ENCODE assay signal across 9 mouse cellular contexts in the genomic region with DNA sequence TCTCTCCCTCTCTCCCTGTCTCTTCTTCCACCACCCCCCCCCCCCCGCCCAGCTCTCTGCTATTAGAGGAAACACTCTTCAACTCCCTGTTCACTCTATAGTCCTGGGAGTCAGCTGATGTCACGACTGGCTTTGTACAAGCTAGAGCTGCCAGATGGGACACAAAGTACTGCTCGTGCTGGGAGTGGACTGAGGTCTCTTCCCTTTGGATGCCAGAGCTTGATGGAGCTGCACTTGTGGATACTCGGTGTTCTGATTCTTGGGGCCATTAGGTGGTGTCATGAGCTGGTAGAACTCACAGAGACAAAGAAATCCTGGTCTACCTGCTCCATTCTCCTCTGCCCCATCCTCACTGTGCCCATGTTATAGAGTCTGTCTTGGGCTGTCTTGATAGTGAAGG.
A peak's percentile ranks its signal among the peaks of the same experiment; 100 is the strongest.
DNase-seq lines count a peak whose midpoint lies in the region; ATAC-seq and TF ChIP-seq lines count a peak whose summit lies in the region.
"Had no signal": no experiment of that assay in that cellular context is flagged by ENCODE, and none has a peak within 500 bp of the region (broad histone marks: within the 10 kb centered on the region; RNA-seq: fewer than 3 reads in every experiment).

No protein-coding gene starts in this region.

- peak; percentile 17 for DNase-seq in kidney, postnatal 14 days
- no peak for DNase-seq in kidney, adult 11 months
- DNase-seq in cerebellum, adult 2 months: peak; percentile 63 to 72
- peak; percentile 41 for DNase-seq in embryo, embryonic 11 days
- no peak for DNase-seq in right cerebral cortex, postnatal 36 days (ENCODE audit: low spot score in 2 of 2)
- DNase-seq: spleen, adult 18-20 months had no signal

- peak; percentile 73 for TF ChIP-seq CTCF in cerebellum, adult 2 months (IDR thresholded peaks at IDR 0.05; ENCODE audit: borderline replicate concordance, insufficient read depth, low read depth, low read length)

- ATAC-seq in limb, embryonic 12.5 days (ENCODE audit: insufficient number of reproducible peaks, insufficient read depth, low FRiP score, low TSS enrichment, low read depth): no peak
- ATAC-seq in intestine, embryonic 16.5 days: no peak; the same call in 1 of the 2 replicates

- no peaks in the 10 kb centered on the region for H3K27me3 ChIP-seq in cerebellum, adult 2 months (ENCODE audit: control insufficient read depth, insufficient read depth, low read length)
- H3K27me3 ChIP-seq in limb, embryonic 12.5 days: no peaks in the 10 kb centered on the region
- H3K27me3 ChIP-seq in intestine, embryonic 16.5 days (replicated peaks; ENCODE audit: control insufficient read depth, insufficient read depth, low read length): no peaks in the 10 kb centered on the region

- H3K4me3 ChIP-seq in cerebellum, adult 2 months (replicated peaks; ENCODE audit: insufficient read depth, low read depth, low read length): no peak overlapping the region
- no peak overlapping the region for H3K4me3 ChIP-seq in limb, embryonic 12.5 days (replicated peaks)
- no peak overlapping the region for H3K4me3 ChIP-seq in intestine, embryonic 16.5 days (ENCODE audit: low read length)

- no peak for TF ChIP-seq POLR2A in cerebellum, adult 2 months (IDR thresholded peaks at IDR 0.05; ENCODE audit: borderline replicate concordance, insufficient read depth, low read length)

- peaks cover 6% of the 10 kb centered on the region for H3K4me1 ChIP-seq in cerebellum, adult 2 months (ENCODE audit: control insufficient read depth, insufficient read depth, low read length)
- peaks cover 60% of the 10 kb centered on the region for H3K4me1 ChIP-seq in limb, embryonic 12.5 days (replicated peaks)
- H3K4me1 ChIP-seq in intestine, embryonic 16.5 days (ENCODE audit: control insufficient read depth, insufficient read depth, low read length): peaks cover 12% of the 10 kb centered on the region

- H3K4me2 ChIP-seq in limb, embryonic 12.5 days: no peak overlapping the region
- no peak overlapping the region for H3K4me2 ChIP-seq in intestine, embryonic 16.5 days (ENCODE audit: low read depth, low read length)

- 24% methylated on average over 4 of the region's 4 CpGs for WGBS in cerebellum, adult 2 months
- 19% methylated on average over 3 of the region's 4 CpGs for WGBS in limb, embryonic 12.5 days
- 9% methylated on average over 3 of the region's 4 CpGs for WGBS in intestine, embryonic 16.5 days

- no peaks in the 10 kb centered on the region for H3K9me3 ChIP-seq in limb, embryonic 12.5 days
- H3K9me3 ChIP-seq in intestine, embryonic 16.5 days (ENCODE audit: control insufficient read depth, low read length): no peaks in the 10 kb centered on the region

- H3K27ac ChIP-seq in cerebellum, adult 2 months (ENCODE audit: insufficient read depth, low read length): no peak overlapping the region
- H3K27ac ChIP-seq in limb, embryonic 12.5 days: peak overlapping the region; percentile 29; the same call in 1 of the 2 replicates
- H3K27ac ChIP-seq in intestine, embryonic 16.5 days (ENCODE audit: low read length): no peak overlapping the region
- H3K27ac ChIP-seq: macrophage had no signal

- H3K36me3 ChIP-seq in limb, embryonic 12.5 days: no peaks in the 10 kb centered on the region
- H3K36me3 ChIP-seq in intestine, embryonic 16.5 days (ENCODE audit: control insufficient read depth, insufficient read depth, low read length): no peaks in the 10 kb centered on the region

- H3K9ac ChIP-seq in limb, embryonic 12.5 days (replicated peaks): no peak overlapping the region
- no peak overlapping the region for H3K9ac ChIP-seq in intestine, embryonic 16.5 days (ENCODE audit: low read depth, low read length)

Comparison
In these comparisons a context has a peak if more than half of its experiments do, and no peak if none do; other contexts are left out.
1. DNase-seq: peak in kidney, postnatal 14 days (single experiment), cerebellum, adult 2 months (2 of 2) and embryo, embryonic 11 days (single experiment); none in kidney, adult 11 months (single experiment) and right cerebral cortex, postnatal 36 days (0 of 2).